Mouse (Mus musculus): ENCODE measurements around the gene Txn1.

Gene Txn1

GRCm38 (mm10) chr4:57942892-57943291 lies 13.3 kb downstream of the Txn1 start:
- DNase-seq (ENCODE audit: low read depth, low spot score), result no peak

- no peak for DNase-seq (ENCODE audit: low read depth, low spot score)
These were observed 15.6 kb downstream of the Txn1 start for GRCm38 (mm10) chr4:57940631-57941030.

- DNase-seq (ENCODE audit: low read depth, low spot score), result no peak
These were observed 18.9 kb downstream of the Txn1 start for GRCm38 (mm10) chr4:57937292-57937691.

- no peak for DNase-seq (ENCODE audit: low read depth, low spot score)
These were observed 22.0 kb downstream of the Txn1 start for GRCm38 (mm10) chr4:57934181-57934580.

GRCm38 (mm10) chr4:57930559-57931170 lies 25.5 kb downstream of the Txn1 start:
- DNase-seq (ENCODE audit: low read depth, low spot score), result no peak

- DNase-seq (ENCODE audit: low read depth, low spot score), result peak; percentile 78
These were observed 28.6 kb downstream of the Txn1 start for GRCm38 (mm10) chr4:57927464-57928205.

GRCm38 (mm10) chr4:57924556-57925071 lies 31.6 kb downstream of the Txn1 start:
- DNase-seq (ENCODE audit: low read depth, low spot score), result no peak

- no peak for DNase-seq (ENCODE audit: low read depth, low spot score)
These were observed 34.0 kb downstream of the Txn1 start for GRCm38 (mm10) chr4:57922171-57922570.

- no peak for DNase-seq (ENCODE audit: low read depth, low spot score)
These were observed 35.7 kb downstream of the Txn1 start for GRCm38 (mm10) chr4:57920522-57920921.

GRCm38 (mm10) chr4:57919494-57920423 lies 36.5 kb downstream of the Txn1 start:
- no peak for DNase-seq (ENCODE audit: low read depth, low spot score)

GRCm38 (mm10) chr4:57916711-57917110 lies 39.5 kb downstream of the Txn1 start:
- no peak for DNase-seq (ENCODE audit: low read depth, low spot score)

- DNase-seq (ENCODE audit: low read depth, low spot score), result no peak
These were observed 40.0 kb downstream of the Txn1 start, which contains the start of gene D630039A03Rik for GRCm38 (mm10) chr4:57916201-57916661. TSS of gene D630039A03Rik (minus strand) at chr4:57916297.

- DNase-seq (ENCODE audit: low read depth, low spot score), result no peak
These were observed 40.8 kb downstream of the Txn1 start for GRCm38 (mm10) chr4:57915216-57915965.

GRCm38 (mm10) chr4:57914193-57915190 lies 41.7 kb downstream of the Txn1 start:
- DNase-seq (ENCODE audit: low read depth, low spot score), result no peak

GRCm38 (mm10) chr4:57913021-57913420 lies 43.2 kb downstream of the Txn1 start:
- DNase-seq (ENCODE audit: low read depth, low spot score), result no peak

GRCm38 (mm10) chr4:57908860-57909259 lies 47.4 kb downstream of the Txn1 start:
- DNase-seq (ENCODE audit: low read depth, low spot score), result no peak

GRCm38 (mm10) chr4:57906708-57907107 lies 49.5 kb downstream of the Txn1 start:
- DNase-seq (ENCODE audit: low read depth, low spot score), result no peak

- DNase-seq (ENCODE audit: low read depth, low spot score), result peak; percentile 29
These were observed 51.6 kb downstream of the Txn1 start for GRCm38 (mm10) chr4:57904638-57905037.

GRCm38 (mm10) chr4:57904211-57904610 lies 52.0 kb downstream of the Txn1 start:
- peak; percentile 79 for DNase-seq (ENCODE audit: low read depth, low spot score)

GRCm38 (mm10) chr4:57902619-57903018 lies 53.6 kb downstream of the Txn1 start:
- DNase-seq (ENCODE audit: low read depth, low spot score), result no peak
